Mouse (Mus musculus): Measurements from ENCODE around the gene Alpl. TPM values are rescaled to one million over a fixed set of nuclear protein-coding genes. Genes with fewer than 3 reads are reported as not detected.
A peak's percentile ranks its signal among the peaks of the same experiment; 100 is the strongest.

The Alpl gene
- total and polyA plus RNA-seq, 2 experiments from 2014 or later = 10.1 to 11.2 TPM

- no peak overlapping the region for H3K4me2 ChIP-seq (ENCODE audit: low read depth)
- no peak for DNase-seq
- H3K9me3 ChIP-seq (ENCODE audit: low read length) = no peaks in the 10 kb centered on the region
- WGBS = 74% methylated on average over 6 of the region's 6 CpGs
- H3K27me3 ChIP-seq (ENCODE audit: insufficient read depth, low read length) = no peaks in the 10 kb centered on the region
- H3K27ac ChIP-seq (ENCODE audit: low read depth, low read length) = no peak overlapping the region
- no peaks in the 10 kb centered on the region for H3K4me1 ChIP-seq (ENCODE audit: insufficient read depth)
- no peak overlapping the region for H3K4me3 ChIP-seq (ENCODE audit: low read depth, low read length)
- no peak for ATAC-seq
- H3K36me3 ChIP-seq (ENCODE audit: insufficient read depth) = no peaks in the 10 kb centered on the region
- no peak overlapping the region for H3K9ac ChIP-seq
- no peak for TF ChIP-seq CTCF (IDR thresholded peaks at IDR 0.05; ENCODE audit: low read depth)
Observed at GRCm38 (mm10) chr4:137700960-137701359, 95.2 kb downstream of the Alpl start.

GRCm38 (mm10) chr4:137699264-137700211 lies 96.6 kb downstream of the Alpl start:
- no peaks in the 10 kb centered on the region for H3K27me3 ChIP-seq (ENCODE audit: insufficient read depth, low read length)
- no peak for DNase-seq
- no peak for TF ChIP-seq CTCF (IDR thresholded peaks at IDR 0.05; ENCODE audit: low read depth)
- H3K9ac ChIP-seq = no peak overlapping the region
- no peak overlapping the region for H3K4me3 ChIP-seq (ENCODE audit: low read depth, low read length)
- H3K4me2 ChIP-seq (ENCODE audit: low read depth) = no peak overlapping the region
- H3K27ac ChIP-seq (ENCODE audit: low read depth, low read length) = no peak overlapping the region
- H3K9me3 ChIP-seq (ENCODE audit: low read length) = no peaks in the 10 kb centered on the region
- H3K4me1 ChIP-seq (ENCODE audit: insufficient read depth) = no peaks in the 10 kb centered on the region
- no peak; the same call in 1 of the 2 replicates for ATAC-seq
- H3K36me3 ChIP-seq (ENCODE audit: insufficient read depth) = no peaks in the 10 kb centered on the region
- WGBS = 42% methylated on average over 21 of the region's 21 CpGs

GRCm38 (mm10) chr4:137698076-137698985 lies 97.9 kb downstream of the Alpl start:
- no peak for TF ChIP-seq CTCF (IDR thresholded peaks at IDR 0.05; ENCODE audit: low read depth)
- H3K27ac ChIP-seq (ENCODE audit: low read depth, low read length) = 0 out of 2 replicates have a peak overlapping the region, but pooled peaks have one; percentile 15
- H3K9me3 ChIP-seq (ENCODE audit: low read length) = no peaks in the 10 kb centered on the region
- DNase-seq (no peak), ATAC-seq (peak; percentile 23; the same call in 1 of the 2 replicates)
- WGBS = 68% methylated on average over 7 of the region's 7 CpGs
- no peak overlapping the region for H3K4me3 ChIP-seq (ENCODE audit: low read depth, low read length)
- H3K9ac ChIP-seq = no peak overlapping the region
- no peaks in the 10 kb centered on the region for H3K4me1 ChIP-seq (ENCODE audit: insufficient read depth)
- H3K27me3 ChIP-seq (ENCODE audit: insufficient read depth, low read length) = no peaks in the 10 kb centered on the region
- peaks cover 2% of the 10 kb centered on the region; the same call in 1 of the 2 replicates for H3K36me3 ChIP-seq (ENCODE audit: insufficient read depth)
- no peak overlapping the region for H3K4me2 ChIP-seq (ENCODE audit: low read depth)

GRCm38 (mm10) chr4:137697156-137697885 lies 98.9 kb downstream of the Alpl start:
- ATAC-seq (no peak), DNase-seq (no peak)
- 67% methylated on average over 13 of the region's 13 CpGs for WGBS
- H3K4me2 ChIP-seq (ENCODE audit: low read depth) = no peak overlapping the region
- no peak for TF ChIP-seq CTCF (IDR thresholded peaks at IDR 0.05; ENCODE audit: low read depth)
- H3K4me3 ChIP-seq (ENCODE audit: low read depth, low read length) = no peak overlapping the region
- H3K9ac ChIP-seq = no peak overlapping the region
- no peaks in the 10 kb centered on the region for H3K4me1 ChIP-seq (ENCODE audit: insufficient read depth)
- H3K27ac ChIP-seq (ENCODE audit: low read depth, low read length) = no peak overlapping the region
- no peaks in the 10 kb centered on the region for H3K9me3 ChIP-seq (ENCODE audit: low read length)
- H3K36me3 ChIP-seq (ENCODE audit: insufficient read depth) = peaks cover 4% of the 10 kb centered on the region; the same call in 1 of the 2 replicates
- no peaks in the 10 kb centered on the region for H3K27me3 ChIP-seq (ENCODE audit: insufficient read depth, low read length)

GRCm38 (mm10) chr4:137695900-137696299 lies 100.3 kb downstream of the Alpl start:
- Histone ChIP-seq H3K9me3 (ENCODE audit: low read length) (no peaks in the 10 kb centered on the region), H3K27ac (ENCODE audit: low read depth, low read length) (no peak overlapping the region), H3K36me3 (ENCODE audit: insufficient read depth) (peaks cover 4% of the 10 kb centered on the region; the same call in 1 of the 2 replicates), H3K4me3 (ENCODE audit: low read depth, low read length) (no peak overlapping the region), H3K4me2 (ENCODE audit: low read depth) (no peak overlapping the region), H3K9ac (no peak overlapping the region), H3K27me3 (ENCODE audit: insufficient read depth, low read length) (no peaks in the 10 kb centered on the region), H3K4me1 (ENCODE audit: insufficient read depth) (no peaks in the 10 kb centered on the region)
- no peak for TF ChIP-seq CTCF (IDR thresholded peaks at IDR 0.05; ENCODE audit: low read depth)
- WGBS = 13% methylated on average over 4 of the region's 4 CpGs
- DNase-seq (no peak), ATAC-seq (0 out of 2 replicates have a peak, but pooled peaks have one; percentile 47)

GRCm38 (mm10) chr4:137695300-137695699 lies 100.9 kb downstream of the Alpl start:
- no peak for DNase-seq
- no peak for TF ChIP-seq CTCF (IDR thresholded peaks at IDR 0.05; ENCODE audit: low read depth)
- Histone ChIP-seq H3K9ac (no peak overlapping the region), H3K4me3 (ENCODE audit: low read depth, low read length) (no peak overlapping the region), H3K4me2 (ENCODE audit: low read depth) (no peak overlapping the region), H3K36me3 (ENCODE audit: insufficient read depth) (peaks cover 4% of the 10 kb centered on the region; the same call in 1 of the 2 replicates), H3K4me1 (ENCODE audit: insufficient read depth) (no peaks in the 10 kb centered on the region), H3K27me3 (ENCODE audit: insufficient read depth, low read length) (no peaks in the 10 kb centered on the region), H3K9me3 (ENCODE audit: low read length) (no peaks in the 10 kb centered on the region), H3K27ac (ENCODE audit: low read depth, low read length) (no peak overlapping the region)
- WGBS = 79% methylated on average over 8 of the region's 8 CpGs
- ATAC-seq = no peak
